Mouse (Mus musculus): ENCODE measurements around the gene Ces2e. TPM values are rescaled to one million over a fixed set of nuclear protein-coding genes. Genes with fewer than 3 reads are reported as not detected.

Gene Ces2e
- polyA plus RNA-seq, 1 experiment from 2014 or later: 0.49 TPM

- Histone ChIP-seq H3K4me1 (no peaks in the 10 kb centered on the region), H3K9me3 (replicated peaks) (no peaks in the 10 kb centered on the region), H3K9ac (no peak overlapping the region), H3K27ac (replicated peaks) (no peak overlapping the region), H3K4me2 (replicated peaks) (no peak overlapping the region), H3K27me3 (no peaks in the 10 kb centered on the region), H3K4me3 (replicated peaks) (no peak overlapping the region), H3K36me3 (no peaks in the 10 kb centered on the region)
- 70% methylated on average over 8 of the region's 8 CpGs for WGBS
- ATAC-seq (ENCODE audit: insufficient number of reproducible peaks, low FRiP score, low TSS enrichment, low read depth): no peak
Observed at GRCm38 (mm10) chr8:104962229-104962901, 36.3 kb downstream of the Ces2e start.

- no peak overlapping the region for H3K4me2 ChIP-seq (replicated peaks)
- 78% methylated on average over 4 of the region's 4 CpGs for WGBS
- no peak overlapping the region for H3K27ac ChIP-seq (replicated peaks)
Observed at GRCm38 (mm10) chr8:104963375-104963894, 37.4 kb downstream of the Ces2e start.

GRCm38 (mm10) chr8:104984126-104984525 is 58.1 kb downstream of the Ces2e start:
- no peak for ATAC-seq (ENCODE audit: insufficient number of reproducible peaks, low FRiP score, low TSS enrichment, low read depth)
- no peak overlapping the region for H3K27ac ChIP-seq (replicated peaks)
- H3K27me3 ChIP-seq: no peaks in the 10 kb centered on the region
- H3K4me2 ChIP-seq (replicated peaks): no peak overlapping the region
- no peak overlapping the region for H3K9ac ChIP-seq
- no peak overlapping the region for H3K4me3 ChIP-seq (replicated peaks)
- 91% methylated on average over 5 of the region's 5 CpGs for WGBS
- no peaks in the 10 kb centered on the region for H3K9me3 ChIP-seq (replicated peaks)
- no peaks in the 10 kb centered on the region for H3K4me1 ChIP-seq
- H3K36me3 ChIP-seq: no peaks in the 10 kb centered on the region

More at GRCm38 (mm10) chr8:104963375-104963894, 37.4 kb downstream of the Ces2e start:
- H3K4me1 ChIP-seq: no peaks in the 10 kb centered on the region
- no peaks in the 10 kb centered on the region for H3K36me3 ChIP-seq
- no peaks in the 10 kb centered on the region for H3K9me3 ChIP-seq (replicated peaks)
- no peaks in the 10 kb centered on the region for H3K27me3 ChIP-seq
- no peak for ATAC-seq (ENCODE audit: insufficient number of reproducible peaks, low FRiP score, low TSS enrichment, low read depth)
- H3K4me3 ChIP-seq (replicated peaks): no peak overlapping the region
- no peak overlapping the region for H3K9ac ChIP-seq

Other genes starting within 250 kb of the Ces2e start
- not detected in 2 replicates for gene Ces2a, start 192.3 kb upstream of the Ces2e start, polyA plus RNA-seq (2015; fragmentation: Nextera tagmentation; extraction: Ambion mirVana)
- gene Ces2b, start 94.7 kb upstream of the Ces2e start, polyA plus RNA-seq (2015; fragmentation: Nextera tagmentation; extraction: Ambion mirVana): 0.11 and 0.24 TPM in 2 replicates
- gene Ces2c, start 79.2 kb upstream of the Ces2e start, polyA plus RNA-seq (2015; fragmentation: Nextera tagmentation; extraction: Ambion mirVana): not detected in 2 replicates
- 0.50 and 0.51 TPM in 2 replicates for gene Ces2f, start 21.1 kb downstream of the Ces2e start, polyA plus RNA-seq (2015; fragmentation: Nextera tagmentation; extraction: Ambion mirVana)
- gene Ces2g, start 35.5 kb downstream of the Ces2e start, polyA plus RNA-seq (2015; fragmentation: Nextera tagmentation; extraction: Ambion mirVana): 9.7 and 10.4 TPM in 2 replicates
- not detected in 2 replicates for gene Ces2h, start 74.6 kb downstream of the Ces2e start, polyA plus RNA-seq (2015; fragmentation: Nextera tagmentation; extraction: Ambion mirVana)
- gene Ces3a, start 122.3 kb downstream of the Ces2e start, polyA plus RNA-seq (2015; fragmentation: Nextera tagmentation; extraction: Ambion mirVana): not detected in 2 replicates
- gene Ces3b, start 157.5 kb downstream of the Ces2e start, polyA plus RNA-seq (2015; fragmentation: Nextera tagmentation; extraction: Ambion mirVana): not detected in 2 replicates
- not detected in 2 replicates for gene Ces4a, start 205.5 kb downstream of the Ces2e start, polyA plus RNA-seq (2015; fragmentation: Nextera tagmentation; extraction: Ambion mirVana)
- 79.1 and 81.6 TPM in 2 replicates for gene Cbfb, start 244.4 kb downstream of the Ces2e start, polyA plus RNA-seq (2015; fragmentation: Nextera tagmentation; extraction: Ambion mirVana)